Mouse (Mus musculus): Measurements from ENCODE around the gene H2-D1.

GRCm38 (mm10) chr17:35248986-35249385 is 13.5 kb upstream of the H2-D1 start:
- TF ChIP-seq EP300 (optimal IDR thresholded peaks at IDR 0.05) (no peak), CTCF (IDR thresholded peaks at IDR 0.05; ENCODE audit: low read depth) (no peak)

Measured in stomach, postnatal 0 days (tissue).